Mouse (Mus musculus) CD4-positive, CD25-positive, alpha-beta regulatory T cell, adult 9 weeks (primary cell): ENCODE results near the gene Akap7. TPM values are rescaled to one million over a fixed set of nuclear protein-coding genes. Genes with fewer than 3 reads are reported as not detected.

Source experiments
- polyA plus RNA-seq: library from polyadenylated mRNA; unstranded; fragments of 100-300 nt; shearing (Covaris generic); gene quantifications from one replicate; pipeline ENCODE4 v1.2.1, GENCODE M21; 2017

Gene Akap7
- 2.9 TPM for polyA plus RNA-seq

GRCm38 (mm10) chr10:25307770-25308169 lies at the start of gene Akap7:
Gene Akap7, minus strand, starts transcription at chr10:25307870.

Other genes starting within 250 kb of the Akap7 start
- 54.4 TPM for gene Epb41l2, start 51.9 kb upstream of the Akap7 start, polyA plus RNA-seq
- gene Smlr1, start 228.4 kb upstream of the Akap7 start, polyA plus RNA-seq, result not detected